Mouse (Mus musculus): ENCODE measurements around the gene Olfr1406. TPM values are rescaled to one million over a fixed set of nuclear protein-coding genes. Genes with fewer than 3 reads are reported as not detected.

Olfr1406 gene
- polyA plus RNA-seq, 1 experiment from 2014 or later = not detected

Other genes starting within 250 kb of the Olfr1406 start
- not detected in 2 replicates for gene Olfr16, start 240.2 kb downstream of the Olfr1406 start, polyA plus RNA-seq (2015; fragmentation: Nextera tagmentation; extraction: Ambion mirVana)
- gene Olfr1408, start 53.3 kb downstream of the Olfr1406 start, polyA plus RNA-seq (2015; fragmentation: Nextera tagmentation; extraction: Ambion mirVana) = not detected in 2 replicates
- gene Olfr218, start 7.2 kb upstream of the Olfr1406 start, polyA plus RNA-seq (2015; fragmentation: Nextera tagmentation; extraction: Ambion mirVana) = not detected in 2 replicates
- gene Olfr1404, start 21.8 kb upstream of the Olfr1406 start, polyA plus RNA-seq (2015; fragmentation: Nextera tagmentation; extraction: Ambion mirVana) = not detected in 2 replicates
- gene Fcer1a, start 36.6 kb upstream of the Olfr1406 start, polyA plus RNA-seq (2015; fragmentation: Nextera tagmentation; extraction: Ambion mirVana) = not detected in 2 replicates
- gene Olfr418, start 75.4 kb upstream of the Olfr1406 start, polyA plus RNA-seq (2015; fragmentation: Nextera tagmentation; extraction: Ambion mirVana) = not detected in 2 replicates
- gene Mptx2, start 87.1 kb upstream of the Olfr1406 start, polyA plus RNA-seq (2015; fragmentation: Nextera tagmentation; extraction: Ambion mirVana) = not detected in 2 replicates
- 17.7 and 18.2 TPM in 2 replicates for gene Ackr1, start 143.1 kb upstream of the Olfr1406 start, polyA plus RNA-seq (2015; fragmentation: Nextera tagmentation; extraction: Ambion mirVana)
- 2.2 and 3.2 TPM in 2 replicates for gene Aim2, start 160.2 kb upstream of the Olfr1406 start, polyA plus RNA-seq (2015; fragmentation: Nextera tagmentation; extraction: Ambion mirVana)
- gene Cadm3, start 177.1 kb upstream of the Olfr1406 start, polyA plus RNA-seq (2015; fragmentation: Nextera tagmentation; extraction: Ambion mirVana) = 61.0 and 91.8 TPM in 2 replicates